Mouse (Mus musculus) lung, postnatal 0 days (tissue): ENCODE data around the gene Alkbh2.

Experiments
- CTCF ChIP-seq: IDR thresholded peaks from 2 replicates; pipeline ENCODE4 v1.5.1; 2016; ENCODE audit warnings: antibody characterized with exemption, mild to moderate bottlenecking
- EP300 ChIP-seq: IDR thresholded peaks from 2 replicates; pipeline ENCODE4 v1.6.1; 2016; ENCODE audit warnings: antibody characterized with exemption, mild to moderate bottlenecking, control low read depth

- TF ChIP-seq CTCF: no peak
- TF ChIP-seq EP300: no peak
Observed at GRCm38 (mm10) chr5:114090421-114091013, 37.5 kb downstream of the Alkbh2 start.
